14 mouse cellular contexts compared by ENCODE assay signal in the genomic region with DNA sequence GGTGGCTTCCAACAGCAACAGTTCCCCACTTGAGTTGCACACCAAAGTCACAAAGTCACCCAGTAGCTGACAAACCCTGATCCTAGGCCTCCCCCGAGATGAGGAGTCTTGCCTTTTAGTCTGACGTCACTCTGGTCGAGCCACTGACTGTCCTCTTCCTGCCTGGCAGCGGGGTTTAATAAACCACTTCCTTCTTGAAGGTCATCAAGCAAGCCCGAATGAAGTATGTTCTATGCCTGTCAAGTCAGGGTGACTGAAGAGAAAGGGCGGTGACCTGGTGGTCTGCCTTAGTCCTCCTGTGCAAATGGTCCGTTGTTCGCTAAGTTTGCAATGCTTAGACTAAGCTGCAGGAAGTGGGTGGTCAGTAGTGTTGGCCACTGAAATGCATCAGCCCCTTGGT. TPM values are rescaled to one million over a fixed set of nuclear protein-coding genes. Genes with fewer than 3 reads are reported as not detected.
A peak's percentile ranks its signal among the peaks of the same experiment; 100 is the strongest.
DNase-seq lines count a peak whose midpoint lies in the region; ATAC-seq lines count a peak whose summit lies in the region.
"Had no signal": no experiment of that assay in that cellular context is flagged by ENCODE, and none has a peak within 500 bp of the region (broad histone marks: within the 10 kb centered on the region; RNA-seq: fewer than 3 reads in every experiment).

No protein-coding gene starts in this region.

- H3K9ac ChIP-seq in liver, embryonic 12.5 days, result no peak overlapping the region
- no peak overlapping the region for H3K9ac ChIP-seq in liver, embryonic 11.5 days (ENCODE audit: low read depth, low read length)
- H3K9ac ChIP-seq: hindbrain, embryonic 12.5 days; kidney, embryonic 15.5 days; limb, embryonic 12.5 days had no signal

- DNase-seq in liver, embryonic 11.5 days (ENCODE audit: low spot score), result no peak
- no peak for DNase-seq in cerebellum, postnatal 10 days
- no peak for DNase-seq in right cerebral cortex, adult 18-20 months
- DNase-seq in testis, postnatal 14 days (ENCODE audit: low spot score), result no peak
- DNase-seq: cerebellum, postnatal 36 days; right cerebral cortex, postnatal 14 days had no signal

- H3K4me3 ChIP-seq in liver, embryonic 12.5 days, result no peak overlapping the region
- H3K4me3 ChIP-seq in liver, embryonic 11.5 days (ENCODE audit: low read depth, low read length), result no peak overlapping the region
- peak overlapping the region; percentile 84 for H3K4me3 ChIP-seq in megakaryocyte, embryonic 14.5 days (replicated peaks)
- H3K4me3 ChIP-seq: hindbrain, embryonic 12.5 days; kidney, embryonic 15.5 days; limb, embryonic 12.5 days had no signal

- H3K4me1 ChIP-seq in liver, embryonic 12.5 days, result peaks cover 75% of the 10 kb centered on the region
- H3K4me1 ChIP-seq in liver, embryonic 11.5 days (replicated peaks; ENCODE audit: control insufficient read depth, insufficient read depth, low read length), result peaks cover 40% of the 10 kb centered on the region
- H3K4me1 ChIP-seq in megakaryocyte, embryonic 14.5 days, result peaks cover 97% of the 10 kb centered on the region

- ATAC-seq in liver, embryonic 12.5 days, result no peak
- no peak for ATAC-seq in liver, embryonic 11.5 days (replicated peaks; ENCODE audit: low FRiP score)
- peak; percentile 87 for ATAC-seq in CD4-positive, CD25-positive, alpha-beta regulatory T cell, adult 4 months
- ATAC-seq in hematopoietic stem cell, adult 5-6 weeks (replicated peaks in 1 of 2; ENCODE audit: insufficient read depth in 1 of 2, low FRiP score in 2 of 2, low TSS enrichment in 1 of 2, low read depth in 1 of 2, poor library complexity in 2 of 2, severe bottlenecking in 2 of 2), result peak; percentile 90 to 91

- H3K4me2 ChIP-seq in liver, embryonic 12.5 days, result no peak overlapping the region
- no peak overlapping the region for H3K4me2 ChIP-seq in liver, embryonic 11.5 days
- H3K4me2 ChIP-seq: hindbrain, embryonic 12.5 days; kidney, embryonic 15.5 days; limb, embryonic 12.5 days; midbrain, embryonic 11.5 days had no signal

- H3K27me3 ChIP-seq in liver, embryonic 12.5 days (replicated peaks), result no peaks in the 10 kb centered on the region
- no peaks in the 10 kb centered on the region for H3K27me3 ChIP-seq in liver, embryonic 11.5 days (replicated peaks; ENCODE audit: control insufficient read depth, insufficient read depth, low read length)
- H3K27me3 ChIP-seq in megakaryocyte, embryonic 14.5 days (replicated peaks), result no peaks in the 10 kb centered on the region
- H3K27me3 ChIP-seq: hindbrain, embryonic 12.5 days; kidney, embryonic 15.5 days; limb, embryonic 12.5 days had no signal

- peaks cover 30% of the 10 kb centered on the region for H3K36me3 ChIP-seq in liver, embryonic 12.5 days
- peaks cover 3% of the 10 kb centered on the region; the same call in 1 of the 2 replicates for H3K36me3 ChIP-seq in liver, embryonic 11.5 days (ENCODE audit: control insufficient read depth, insufficient read depth, low read length)
- peaks cover 73% of the 10 kb centered on the region for H3K36me3 ChIP-seq in megakaryocyte, embryonic 14.5 days (replicated peaks; ENCODE audit: low read length)

- H3K9me3 ChIP-seq in liver, embryonic 12.5 days (replicated peaks), result no peaks in the 10 kb centered on the region
- H3K9me3 ChIP-seq in liver, embryonic 11.5 days (ENCODE audit: control insufficient read depth, low read length), result no peaks in the 10 kb centered on the region
- H3K9me3 ChIP-seq in megakaryocyte, embryonic 14.5 days, result no peaks in the 10 kb centered on the region
- H3K9me3 ChIP-seq: hindbrain, embryonic 12.5 days; kidney, embryonic 15.5 days; limb, embryonic 12.5 days had no signal

- H3K27ac ChIP-seq in liver, embryonic 12.5 days, result peak overlapping the region; percentile 10; the same call in 1 of the 2 replicates
- no peak overlapping the region for H3K27ac ChIP-seq in liver, embryonic 11.5 days (ENCODE audit: low read depth, low read length)
- H3K27ac ChIP-seq: hindbrain, embryonic 12.5 days; kidney, embryonic 15.5 days; limb, embryonic 12.5 days had no signal

- whole genome bisulfite sequencing in liver, embryonic 12.5 days (ENCODE audit: insufficient replicate concordance), result 29% methylated on average over 8 of the region's 8 CpGs
- WGBS in liver, embryonic 11.5 days, result 43% methylated on average over 8 of the region's 8 CpGs

RNA-seq across cellular contexts. Expression of a gene that starts 31.1 kb away (rescaled TPM):
- 18.7 and 21.6 TPM in 2 replicates for polyA plus RNA-seq in liver, embryonic 12.5 days (2016; fragmentation: Nextera tagmentation; extraction: Ambion mirVana)
- polyA plus RNA-seq in liver, embryonic 11.5 days (2014; fragmentation: Nextera tagmentation; extraction: Ambion mirVana), result 14.3 and 17.1 TPM in 2 replicates
- polyA plus RNA-seq in CD4-positive, CD25-positive, alpha-beta regulatory T cell, adult 4 months (2017; shearing (Covaris generic)), result 10 to 100 TPM; 28.6 to 31.0 TPM
- 11.1 and 16.3 TPM in 2 replicates for total RNA-seq in hematopoietic stem cell, adult 5-6 weeks (2017)
- 92.3 and 120 TPM in 2 replicates for polyA plus RNA-seq in megakaryocyte, embryonic 14.5 days (2012; ENCODE audit: insufficient read depth, low replicate concordance)

Comparison
In these comparisons a context has a peak if more than half of its experiments do, and no peak if none do; other contexts are left out.
1. ATAC-seq: peak in CD4-positive, CD25-positive, alpha-beta regulatory T cell, adult 4 months (single experiment) and hematopoietic stem cell, adult 5-6 weeks (2 of 2); none in liver, embryonic 12.5 days (single experiment) and liver, embryonic 11.5 days (single experiment).